Comparison of ENCODE assay signal across 8 mouse cellular contexts in the genomic region with DNA sequence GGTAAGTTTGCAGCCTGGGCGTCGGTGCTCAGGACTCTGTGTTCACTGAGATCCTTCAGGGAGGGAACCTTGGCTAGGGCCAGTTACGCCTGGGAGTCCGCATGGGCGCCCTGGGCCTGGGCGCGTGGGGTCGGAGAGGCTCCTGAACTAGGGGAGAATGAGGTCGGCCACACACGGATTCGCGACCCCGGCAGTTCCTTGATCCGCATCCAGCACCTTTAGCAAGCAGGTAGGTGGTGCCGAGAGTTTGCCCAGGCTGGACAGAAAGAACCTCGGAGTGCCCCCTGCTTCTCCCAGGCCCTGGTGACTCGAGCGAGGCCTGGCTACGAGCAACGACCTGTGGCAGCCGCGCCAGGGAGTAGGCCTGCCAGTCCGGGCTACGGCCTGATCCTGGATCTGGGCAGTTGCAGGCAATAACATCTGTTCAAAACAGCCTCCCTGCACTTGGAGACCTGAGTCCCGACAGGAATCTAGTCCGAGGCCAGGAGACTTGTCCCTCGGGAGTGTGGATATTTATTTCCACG. TPM values are rescaled to one million over a fixed set of nuclear protein-coding genes. Genes with fewer than 3 reads are reported as not detected.
A peak's percentile ranks its signal among the peaks of the same experiment; 100 is the strongest.
DNase-seq lines count a peak whose midpoint lies in the region; ATAC-seq and TF ChIP-seq lines count a peak whose summit lies in the region.

No protein-coding gene starts in this region.

- peak overlapping the region; percentile 83 for H3K27ac ChIP-seq in heart, adult 2 months
- peak overlapping the region; percentile 64 for H3K27ac ChIP-seq in MEL (ENCODE audit: control insufficient read depth, low read depth, low read length)
- no peak overlapping the region for H3K27ac ChIP-seq in forebrain, embryonic 15.5 days (replicated peaks)
- H3K27ac ChIP-seq in limb, embryonic 15.5 days, result peak overlapping the region; percentile 43
- H3K27ac ChIP-seq in neural tube, embryonic 15.5 days (replicated peaks), result no peak overlapping the region

- no peaks in the 10 kb centered on the region for H3K27me3 ChIP-seq in heart, adult 2 months (ENCODE audit: control insufficient read depth, insufficient read depth, low read length)
- H3K27me3 ChIP-seq in MEL (ENCODE audit: control insufficient read depth in 1 of 2, insufficient read depth in 2 of 2, low read length in 2 of 2), result no peaks in the 10 kb centered on the region
- H3K27me3 ChIP-seq in forebrain, embryonic 15.5 days, result no peaks in the 10 kb centered on the region
- no peaks in the 10 kb centered on the region for H3K27me3 ChIP-seq in limb, embryonic 15.5 days
- no peaks in the 10 kb centered on the region for H3K27me3 ChIP-seq in neural tube, embryonic 15.5 days (replicated peaks)

- under 1% methylated on average over 28 of the region's 28 CpGs for WGBS in heart, adult 2 months
- 14% methylated on average over 28 of the region's 28 CpGs for WGBS in forebrain, embryonic 15.5 days
- 12% methylated on average over 28 of the region's 28 CpGs for WGBS in limb, embryonic 15.5 days
- 12% methylated on average over 28 of the region's 28 CpGs for WGBS in neural tube, embryonic 15.5 days

- ATAC-seq in forebrain, embryonic 15.5 days (replicated peaks), result peak; percentile 9; the same call in 1 of the 2 replicates
- no peak for ATAC-seq in limb, embryonic 15.5 days (ENCODE audit: insufficient number of reproducible peaks, low FRiP score, low TSS enrichment, low read depth)
- peak; percentile 32; the same call in 1 of the 2 replicates for ATAC-seq in neural tube, embryonic 15.5 days (ENCODE audit: low FRiP score)

- TF ChIP-seq RAD21 in MEL (IDR thresholded peaks at IDR 0.05; ENCODE audit: low read depth, low read length), result no peak

- H3K9me3 ChIP-seq in MEL (replicated peaks; ENCODE audit: insufficient read depth, low read length), result no peaks in the 10 kb centered on the region
- H3K9me3 ChIP-seq in forebrain, embryonic 15.5 days, result no peaks in the 10 kb centered on the region
- H3K9me3 ChIP-seq in limb, embryonic 15.5 days, result no peaks in the 10 kb centered on the region
- H3K9me3 ChIP-seq in neural tube, embryonic 15.5 days (replicated peaks), result no peaks in the 10 kb centered on the region

- DNase-seq in heart, adult 2 months, result no peak
- no peak for DNase-seq in heart, adult 8-10 months (ENCODE audit: low spot score)
- DNase-seq in MEL (ENCODE audit: low read depth, low spot score), result no peak
- DNase-seq in ovary, postnatal 14 days (ENCODE audit: low spot score), result no peak
- DNase-seq in urinary bladder, postnatal 4 days (ENCODE audit: low spot score in 2 of 2), result no peak

- TF ChIP-seq CTCF in heart, adult 2 months (IDR thresholded peaks at IDR 0.05), result no peak
- no peak for TF ChIP-seq CTCF in MEL (IDR thresholded peaks at IDR 0.05 in 2 of 3, conservative IDR thresholded peaks at IDR 0.05 in 1 of 3; ENCODE audit: control insufficient read depth in 1 of 3, insufficient read depth in 1 of 3, low read depth in 2 of 3, low read length in 3 of 3, poor library complexity in 1 of 3, severe bottlenecking in 1 of 3)

- peak overlapping the region; percentile 63 for H3K4me2 ChIP-seq in forebrain, embryonic 15.5 days (replicated peaks)
- H3K4me2 ChIP-seq in limb, embryonic 15.5 days, result peak overlapping the region; percentile 81
- peak overlapping the region; percentile 81 for H3K4me2 ChIP-seq in neural tube, embryonic 15.5 days

- no peaks in the 10 kb centered on the region for H3K79me2 ChIP-seq in heart, adult 2 months (replicated peaks; ENCODE audit: control insufficient read depth, insufficient read depth, low read length)
- peaks cover 11% of the 10 kb centered on the region for H3K79me2 ChIP-seq in MEL (ENCODE audit: control insufficient read depth, insufficient read depth, low read length, poor library complexity)

- TF ChIP-seq POLR2A in heart, adult 2 months (IDR thresholded peaks at IDR 0.05; ENCODE audit: insufficient read depth, low read depth, low read length), result no peak
- TF ChIP-seq POLR2A in MEL (IDR thresholded peaks at IDR 0.05; ENCODE audit: control insufficient read depth in 1 of 2, insufficient read depth in 1 of 2, low read depth in 1 of 2, low read length in 2 of 2, poor library complexity in 1 of 2), result peak in 1 of 2 experiments; percentile 90; a peak in 3 of 4 replicates

- no peak for TF ChIP-seq EP300 in heart, adult 2 months (IDR thresholded peaks at IDR 0.05; ENCODE audit: insufficient read depth, low read depth, low read length)
- TF ChIP-seq EP300 in MEL (IDR thresholded peaks at IDR 0.05; ENCODE audit: low read depth in 1 of 2, low read length in 2 of 2), result no peak

- no peaks in the 10 kb centered on the region for H3K36me3 ChIP-seq in heart, adult 2 months (ENCODE audit: control insufficient read depth, insufficient read depth, low read length)
- H3K36me3 ChIP-seq in MEL (ENCODE audit: control insufficient read depth in 1 of 2, insufficient read depth in 2 of 2, low read length in 2 of 2), result peaks cover 0 to 22% of the 10 kb centered on the region in 2 experiments; a peak in 3 of 4 replicates
- H3K36me3 ChIP-seq in forebrain, embryonic 15.5 days, result no peaks in the 10 kb centered on the region
- H3K36me3 ChIP-seq in limb, embryonic 15.5 days, result peaks cover 7% of the 10 kb centered on the region
- H3K36me3 ChIP-seq in neural tube, embryonic 15.5 days, result no peaks in the 10 kb centered on the region

- peak overlapping the region; percentile 65 for H3K4me3 ChIP-seq in heart, adult 2 months
- H3K4me3 ChIP-seq in MEL (ENCODE audit: control insufficient read depth in 1 of 2, insufficient read depth in 1 of 2, low read depth in 2 of 2, low read length in 2 of 2), result peak overlapping the region; percentile 70 to 75
- H3K4me3 ChIP-seq in forebrain, embryonic 15.5 days, result peak overlapping the region; percentile 43
- H3K4me3 ChIP-seq in limb, embryonic 15.5 days, result peak overlapping the region; percentile 54
- peak overlapping the region; percentile 52 for H3K4me3 ChIP-seq in neural tube, embryonic 15.5 days (replicated peaks)

- peak overlapping the region; percentile 80 for H3K9ac ChIP-seq in heart, adult 2 months (ENCODE audit: low read depth, low read length)
- peak overlapping the region; percentile 80 for H3K9ac ChIP-seq in MEL (ENCODE audit: control insufficient read depth, low read depth, low read length, poor library complexity, severe bottlenecking)
- peak overlapping the region; percentile 32 for H3K9ac ChIP-seq in forebrain, embryonic 15.5 days (replicated peaks)
- H3K9ac ChIP-seq in limb, embryonic 15.5 days, result peak overlapping the region; percentile 61
- peak overlapping the region; percentile 47 for H3K9ac ChIP-seq in neural tube, embryonic 15.5 days (replicated peaks)

- peaks cover 8% of the 10 kb centered on the region for H3K4me1 ChIP-seq in heart, adult 2 months (ENCODE audit: control insufficient read depth, insufficient read depth, low read length)
- H3K4me1 ChIP-seq in MEL (ENCODE audit: control insufficient read depth in 1 of 2, insufficient read depth in 2 of 2, low read length in 2 of 2), result peaks cover 8 to 18% of the 10 kb centered on the region in 2 experiments
- peaks cover 14% of the 10 kb centered on the region for H3K4me1 ChIP-seq in forebrain, embryonic 15.5 days
- peaks cover 18% of the 10 kb centered on the region for H3K4me1 ChIP-seq in limb, embryonic 15.5 days
- H3K4me1 ChIP-seq in neural tube, embryonic 15.5 days, result peaks cover 18% of the 10 kb centered on the region

- intact Hi-C loops in heart, adult 2 months (cut with DNase I), result loop anchor here (2.0 kb wide), 1 partner anchor 53 kb away; a partner anchor contains a TSS

RNA-seq across cellular contexts. Expression of a gene that starts 0.3 kb away (rescaled TPM):
- total RNA-seq in heart, adult 2 months (2021), result 10 to 100 TPM; 65.2 to 79.6 TPM
- 89.0 and 127 TPM in 2 replicates for polyA plus RNA-seq in heart, adult 2 months (2012; rRNA removed)
- total RNA-seq in heart, adult 8-10 months (2022), result 10 to 100 TPM; 65.6 to 80.8 (median 72.3) TPM
- total RNA-seq in MEL (2012; rRNA removed), result 21.2 and 21.3 TPM in 2 replicates
- polyA plus RNA-seq in MEL (2012; ENCODE audit: insufficient read depth in 1 of 2, insufficient read length in 2 of 2, low read depth in 1 of 2, low replicate concordance in 2 of 2, missing spikeins in 1 of 2), result 10 to 100 TPM in 1 of 2 experiments, not detected in 1; 32.1 TPM
- 5.9 and 6.4 TPM in 2 replicates for polyA plus RNA-seq in forebrain, embryonic 15.5 days (2015; fragmentation: Nextera tagmentation; extraction: Ambion mirVana)
- polyA plus RNA-seq in limb, embryonic 15.5 days (2015; fragmentation: Nextera tagmentation; extraction: Ambion mirVana), result 19.2 and 22.5 TPM in 2 replicates
- 6.4 and 9.0 TPM in 2 replicates for polyA plus RNA-seq in neural tube, embryonic 15.5 days (2015; fragmentation: Nextera tagmentation; extraction: Ambion mirVana)

RNA-seq across cellular contexts. Expression of a gene that starts 27.3 kb away (rescaled TPM):
- 10 to 100 TPM; 33.1 to 41.7 TPM for total RNA-seq in heart, adult 2 months (2021)
- 71.4 and 121 TPM in 2 replicates for polyA plus RNA-seq in heart, adult 2 months (2012; rRNA removed)
- total RNA-seq in heart, adult 8-10 months (2022), result 10 to 100 TPM; 31.8 to 42.6 (median 37.9) TPM
- 9.6 TPM in 2 replicates for total RNA-seq in MEL (2012; rRNA removed)
- 10 to 100 TPM in 1 of 2 experiments, not detected in 1; 12.7 TPM for polyA plus RNA-seq in MEL (2012; ENCODE audit: insufficient read depth in 1 of 2, insufficient read length in 2 of 2, low read depth in 1 of 2, low replicate concordance in 2 of 2, missing spikeins in 1 of 2)
- 36.5 and 37.0 TPM in 2 replicates for polyA plus RNA-seq in forebrain, embryonic 15.5 days (2015; fragmentation: Nextera tagmentation; extraction: Ambion mirVana)
- polyA plus RNA-seq in limb, embryonic 15.5 days (2015; fragmentation: Nextera tagmentation; extraction: Ambion mirVana), result 26.7 and 27.8 TPM in 2 replicates
- 33.6 and 35.2 TPM in 2 replicates for polyA plus RNA-seq in neural tube, embryonic 15.5 days (2015; fragmentation: Nextera tagmentation; extraction: Ambion mirVana)

RNA-seq across cellular contexts. Expression of a gene that starts 28.1 kb away (rescaled TPM):
- 10 to 100 TPM; 20.7 to 25.4 TPM for total RNA-seq in heart, adult 2 months (2021)
- 8.5 and 19.3 TPM in 2 replicates for polyA plus RNA-seq in heart, adult 2 months (2012; rRNA removed)
- total RNA-seq in heart, adult 8-10 months (2022), result 10 to 100 TPM; 18.0 to 28.0 (median 23.2) TPM
- total RNA-seq in MEL (2012; rRNA removed), result 34.9 and 36.0 TPM in 2 replicates
- 100 to 1,000 TPM in 1 of 2 experiments, 10 to 100 TPM in 1; 71.8 to 275 TPM for polyA plus RNA-seq in MEL (2012; ENCODE audit: insufficient read depth in 1 of 2, insufficient read length in 2 of 2, low read depth in 1 of 2, low replicate concordance in 2 of 2, missing spikeins in 1 of 2)
- polyA plus RNA-seq in forebrain, embryonic 15.5 days (2015; fragmentation: Nextera tagmentation; extraction: Ambion mirVana), result 36.4 and 37.0 TPM in 2 replicates
- polyA plus RNA-seq in limb, embryonic 15.5 days (2015; fragmentation: Nextera tagmentation; extraction: Ambion mirVana), result 27.9 and 34.8 TPM in 2 replicates
- polyA plus RNA-seq in neural tube, embryonic 15.5 days (2015; fragmentation: Nextera tagmentation; extraction: Ambion mirVana), result 22.8 and 23.6 TPM in 2 replicates

RNA-seq across cellular contexts. Expression of a gene that starts 47.1 kb away (rescaled TPM):
- total RNA-seq in heart, adult 2 months (2021), result 1 to 10 TPM; 4.4 to 5.2 TPM
- polyA plus RNA-seq in heart, adult 2 months (2012; rRNA removed), result 3.3 and 4.0 TPM in 2 replicates
- 1 to 10 TPM; 4.4 to 6.2 (median 4.9) TPM for total RNA-seq in heart, adult 8-10 months (2022)
- 0.46 and 1.8 TPM in 2 replicates for total RNA-seq in MEL (2012; rRNA removed)
- polyA plus RNA-seq in MEL (2012; ENCODE audit: insufficient read depth in 1 of 2, insufficient read length in 2 of 2, low read depth in 1 of 2, low replicate concordance in 2 of 2, missing spikeins in 1 of 2), result 1 to 10 TPM in 1 of 2 experiments, not detected in 1; 1.2 TPM
- 13.0 and 13.2 TPM in 2 replicates for polyA plus RNA-seq in forebrain, embryonic 15.5 days (2015; fragmentation: Nextera tagmentation; extraction: Ambion mirVana)
- polyA plus RNA-seq in limb, embryonic 15.5 days (2015; fragmentation: Nextera tagmentation; extraction: Ambion mirVana), result 5.3 and 6.1 TPM in 2 replicates
- 7.6 and 8.0 TPM in 2 replicates for polyA plus RNA-seq in neural tube, embryonic 15.5 days (2015; fragmentation: Nextera tagmentation; extraction: Ambion mirVana)

RNA-seq across cellular contexts. Expression of a gene that starts 47.4 kb away (rescaled TPM):
- 10 to 100 TPM in 1 of 2 experiments, 1 to 10 TPM in 1; 4.3 to 10.3 TPM for total RNA-seq in heart, adult 2 months (2021)
- 9.8 and 12.5 TPM in 2 replicates for polyA plus RNA-seq in heart, adult 2 months (2012; rRNA removed)
- 1 to 10 TPM; 4.3 to 4.9 (median 4.5) TPM for total RNA-seq in heart, adult 8-10 months (2022)
- 11.8 and 12.6 TPM in 2 replicates for total RNA-seq in MEL (2012; rRNA removed)
- polyA plus RNA-seq in MEL (2012; ENCODE audit: insufficient read depth in 1 of 2, insufficient read length in 2 of 2, low read depth in 1 of 2, low replicate concordance in 2 of 2, missing spikeins in 1 of 2), result 10 to 100 TPM in 1 of 2 experiments, not detected in 1; 34.5 TPM
- polyA plus RNA-seq in forebrain, embryonic 15.5 days (2015; fragmentation: Nextera tagmentation; extraction: Ambion mirVana), result 36.4 and 37.9 TPM in 2 replicates
- 51.2 and 51.3 TPM in 2 replicates for polyA plus RNA-seq in limb, embryonic 15.5 days (2015; fragmentation: Nextera tagmentation; extraction: Ambion mirVana)
- 21.0 and 31.3 TPM in 2 replicates for polyA plus RNA-seq in neural tube, embryonic 15.5 days (2015; fragmentation: Nextera tagmentation; extraction: Ambion mirVana)

Comparison
In these comparisons a context has a peak if more than half of its experiments do, and no peak if none do; other contexts are left out.
1. H3K27ac ChIP-seq: peak in heart, adult 2 months (single experiment), MEL (single experiment) and limb, embryonic 15.5 days (single experiment); none in forebrain, embryonic 15.5 days (single experiment) and neural tube, embryonic 15.5 days (single experiment).
2. Peak in every context shown above with its lines, with median percentiles within 50 percentile points of each other: H3K4me3 ChIP-seq, H3K9ac ChIP-seq and H3K4me2 ChIP-seq.